Mouse (Mus musculus) lung, embryonic 15.5 days (tissue): Measurements from ENCODE around the gene Tmem252. TPM values are rescaled to one million over a fixed set of nuclear protein-coding genes. Genes with fewer than 3 reads are reported as not detected.

Experiments used
- ATAC-seq: fragments of 200-750 bp; cut with Nextera tagmentation; 2 replicates; pipeline ENCODE4 v1.8.0; 2017; ENCODE audit warnings: moderate number of reproducible peaks, borderline replicate concordance; ENCODE audit not compliant: low FRiP score, low TSS enrichment; ENCODE audit errors: extremely low read depth
- H3K27ac ChIP-seq: fragments of 300-500 bp; sonication (generic); 2 replicates; pipeline ENCODE4 v1.5.1; 2015; ENCODE audit warnings: moderate library complexity, mild to moderate bottlenecking, inconsistent platforms
- H3K27me3 ChIP-seq: fragments of 300-500 bp; sonication (generic); 2 replicates; pipeline ENCODE4 v1.6.1; 2015; ENCODE audit warnings: inconsistent platforms
- H3K36me3 ChIP-seq: fragments of 300-500 bp; sonication (generic); 2 replicates; pipeline ENCODE4 v1.6.1; 2015; ENCODE audit warnings: inconsistent platforms
- H3K4me1 ChIP-seq: fragments of 300-500 bp; sonication (generic); 2 replicates; pipeline ENCODE4 v1.6.1; 2015; ENCODE audit warnings: inconsistent platforms
- H3K4me2 ChIP-seq: fragments of 300-500 bp; sonication (generic); 2 replicates; pipeline ENCODE4 v1.6.1; 2015; ENCODE audit warnings: inconsistent platforms, mild to moderate bottlenecking, moderate library complexity
- H3K4me3 ChIP-seq: fragments of 300-500 bp; sonication (generic); 2 replicates; pipeline ENCODE4 v1.5.1; 2015; ENCODE audit warnings: mild to moderate bottlenecking, inconsistent platforms
- H3K9ac ChIP-seq: fragments of 300-500 bp; sonication (generic); 2 replicates; pipeline ENCODE4 v1.6.1; 2015; ENCODE audit warnings: inconsistent platforms
- H3K9me3 ChIP-seq: fragments of 300-500 bp; sonication (generic); 2 replicates; pipeline ENCODE4 v1.6.1; 2016; ENCODE audit warnings: inconsistent platforms
- WGBS: fragments of 180-500 bp; shearing (Covaris S2); methylation state at CpG from one replicate; pipeline ENCODE4 v1.1.7; 2015; 5-methylcytosine and 5-hydroxymethylcytosine counted together
- polyA plus RNA-seq: library from polyadenylated mRNA; unstranded; fragments of >200 nt; fragmentation: Nextera tagmentation; extraction: Ambion mirVana; gene quantifications from 2 replicates; pipeline ENCODE4 v1.2.1, GENCODE M21; 2015

Tmem252 gene
- polyA plus RNA-seq, 1 experiment from 2014 or later = 3.3 TPM

DNA sequence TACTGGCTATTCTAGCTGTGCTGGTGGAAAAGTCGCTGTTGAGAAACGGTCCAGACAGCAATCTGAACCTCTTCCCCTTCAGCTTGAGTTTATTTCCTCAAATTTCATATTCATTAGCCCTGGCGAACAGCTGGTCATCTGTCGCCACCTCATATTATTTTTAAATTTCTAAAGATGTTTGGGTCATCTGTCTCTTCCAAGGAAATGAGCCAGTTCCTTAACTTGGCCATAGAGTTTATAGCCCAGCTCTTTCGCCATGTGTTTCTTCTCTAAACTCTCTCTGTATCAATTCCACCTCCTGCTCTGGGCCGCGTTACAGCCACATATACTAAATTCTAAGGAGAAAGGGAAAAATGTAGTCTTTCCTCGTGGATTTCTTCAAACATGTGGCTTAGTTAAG is 29.9 kb downstream of the Tmem252 start:
- H3K9ac ChIP-seq = no peak overlapping the region
- peaks cover 36% of the 10 kb centered on the region for H3K4me1 ChIP-seq
- no peak overlapping the region for H3K4me2 ChIP-seq
- no peaks in the 10 kb centered on the region for H3K27me3 ChIP-seq
- ATAC-seq = peak; percentile 83; the same call in 1 of the 2 replicates
- no peak overlapping the region for H3K4me3 ChIP-seq
- no peak overlapping the region for H3K27ac ChIP-seq
- H3K36me3 ChIP-seq = no peaks in the 10 kb centered on the region
- 41% methylated on average over 8 of the region's 8 CpGs for WGBS
- H3K9me3 ChIP-seq = no peaks in the 10 kb centered on the region

DNA sequence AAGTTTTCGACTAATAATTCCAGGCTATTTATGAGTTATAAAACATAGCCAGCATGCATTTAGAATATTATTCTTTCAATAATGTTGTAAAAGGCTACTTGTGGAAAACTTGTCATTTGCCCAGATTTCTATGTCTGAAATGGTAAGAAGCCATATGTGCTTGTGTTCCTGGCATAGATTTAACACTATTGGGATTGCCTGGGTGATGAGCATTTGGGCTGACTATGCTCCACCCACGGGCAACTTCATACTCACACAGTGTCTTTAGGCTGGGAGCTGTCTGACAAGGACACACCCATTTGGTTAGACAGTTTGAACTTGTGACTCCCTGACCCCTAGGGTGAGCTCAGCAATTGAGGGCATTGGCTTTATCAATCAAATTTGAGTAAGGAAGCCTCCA is 30.5 kb downstream of the Tmem252 start:
- no peak for ATAC-seq
- WGBS = 47% methylated on average over 2 of the region's 2 CpGs
- H3K27me3 ChIP-seq = no peaks in the 10 kb centered on the region
- H3K4me2 ChIP-seq = no peak overlapping the region
- no peak overlapping the region for H3K4me3 ChIP-seq
- no peak overlapping the region for H3K9ac ChIP-seq
- H3K27ac ChIP-seq = peak overlapping the region; percentile 29; the same call in 1 of the 2 replicates
- peaks cover 31% of the 10 kb centered on the region for H3K4me1 ChIP-seq
- H3K36me3 ChIP-seq = no peaks in the 10 kb centered on the region
- H3K9me3 ChIP-seq = no peaks in the 10 kb centered on the region

GRCm38 (mm10) chr19:24705395-24705794 is 31.6 kb downstream of the Tmem252 start:
- peaks cover 29% of the 10 kb centered on the region for H3K4me1 ChIP-seq
- no peaks in the 10 kb centered on the region for H3K27me3 ChIP-seq
- no peaks in the 10 kb centered on the region for H3K36me3 ChIP-seq
- no peak overlapping the region for H3K4me2 ChIP-seq
- no peak overlapping the region for H3K27ac ChIP-seq
- no peak overlapping the region for H3K4me3 ChIP-seq
- H3K9ac ChIP-seq = no peak overlapping the region
- H3K9me3 ChIP-seq = no peaks in the 10 kb centered on the region
- no peak for ATAC-seq
- 57% methylated on average over 1 of the region's 1 CpGs for WGBS

GRCm38 (mm10) chr19:24707071-24707906 is 33.5 kb downstream of the Tmem252 start:
- H3K4me1 ChIP-seq = peaks cover 29% of the 10 kb centered on the region
- H3K9ac ChIP-seq = no peak overlapping the region
- no peak overlapping the region for H3K4me2 ChIP-seq
- no peaks in the 10 kb centered on the region for H3K36me3 ChIP-seq
- no peaks in the 10 kb centered on the region for H3K27me3 ChIP-seq
- H3K4me3 ChIP-seq = no peak overlapping the region
- no peak overlapping the region for H3K27ac ChIP-seq
- no peaks in the 10 kb centered on the region for H3K9me3 ChIP-seq
- no peak for ATAC-seq
- WGBS = 38% methylated on average over 7 of the region's 7 CpGs

- Histone ChIP-seq H3K4me2 (no peak overlapping the region), H3K9me3 (no peaks in the 10 kb centered on the region), H3K4me1 (peaks cover 23% of the 10 kb centered on the region), H3K4me3 (no peak overlapping the region), H3K27ac (no peak overlapping the region), H3K27me3 (no peaks in the 10 kb centered on the region), H3K9ac (no peak overlapping the region), H3K36me3 (no peaks in the 10 kb centered on the region)
- 67% methylated on average over 7 of the region's 7 CpGs for WGBS
- ATAC-seq = no peak
Measured at GRCm38 (mm10) chr19:24708032-24708431, 34.2 kb downstream of the Tmem252 start.

GRCm38 (mm10) chr19:24716303-24717097 is 42.7 kb downstream of the Tmem252 start:
- Histone ChIP-seq H3K4me2 (no peak overlapping the region), H3K27me3 (no peaks in the 10 kb centered on the region), H3K4me3 (no peak overlapping the region), H3K27ac (no peak overlapping the region), H3K9me3 (no peaks in the 10 kb centered on the region), H3K4me1 (no peaks in the 10 kb centered on the region), H3K9ac (no peak overlapping the region), H3K36me3 (no peaks in the 10 kb centered on the region)
- WGBS = 70% methylated on average over 7 of the region's 7 CpGs
- ATAC-seq = no peak

GRCm38 (mm10) chr19:24718021-24718420 is 44.2 kb downstream of the Tmem252 start:
- WGBS = 58% methylated on average over 1 of the region's 1 CpGs
- H3K36me3 ChIP-seq = no peaks in the 10 kb centered on the region
- H3K9ac ChIP-seq = no peak overlapping the region
- H3K27me3 ChIP-seq = no peaks in the 10 kb centered on the region
- ATAC-seq = no peak
- H3K27ac ChIP-seq = no peak overlapping the region
- no peak overlapping the region for H3K4me2 ChIP-seq
- H3K4me1 ChIP-seq = no peaks in the 10 kb centered on the region
- H3K9me3 ChIP-seq = no peaks in the 10 kb centered on the region
- no peak overlapping the region for H3K4me3 ChIP-seq

DNA sequence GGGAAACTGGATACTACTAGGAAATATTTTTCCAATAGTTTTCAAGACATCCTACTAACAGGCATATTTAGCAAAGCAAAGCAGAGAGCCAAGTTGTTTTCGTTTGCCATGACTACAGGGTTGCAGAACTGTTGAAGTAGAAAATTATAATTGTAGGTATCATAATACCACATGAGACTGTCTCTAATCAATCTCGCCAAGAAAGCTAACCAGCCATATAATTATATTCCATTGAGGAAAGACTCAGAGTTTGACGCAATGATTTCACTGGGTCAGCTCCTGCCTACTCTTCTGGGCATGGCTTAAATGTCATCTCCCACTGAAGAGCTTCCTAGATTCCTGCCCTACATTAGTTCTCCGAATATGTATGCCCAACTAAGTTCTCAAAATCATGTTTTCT is 45.7 kb downstream of the Tmem252 start:
- Histone ChIP-seq H3K27ac (no peak overlapping the region), H3K9ac (no peak overlapping the region), H3K4me1 (no peaks in the 10 kb centered on the region), H3K36me3 (no peaks in the 10 kb centered on the region), H3K4me2 (no peak overlapping the region), H3K9me3 (no peaks in the 10 kb centered on the region), H3K27me3 (no peaks in the 10 kb centered on the region), H3K4me3 (no peak overlapping the region)
- WGBS = 84% methylated on average over 4 of the region's 4 CpGs
- no peak for ATAC-seq

GRCm38 (mm10) chr19:24720448-24720847 is 46.6 kb downstream of the Tmem252 start:
- ATAC-seq = no peak
- no peak overlapping the region for H3K27ac ChIP-seq

GRCm38 (mm10) chr19:24724362-24724761 is 50.6 kb downstream of the Tmem252 start:
- no peak for ATAC-seq
- Histone ChIP-seq H3K27me3 (no peaks in the 10 kb centered on the region), H3K4me2 (no peak overlapping the region), H3K4me3 (no peak overlapping the region), H3K4me1 (no peaks in the 10 kb centered on the region), H3K27ac (no peak overlapping the region), H3K36me3 (no peaks in the 10 kb centered on the region), H3K9ac (no peak overlapping the region), H3K9me3 (no peaks in the 10 kb centered on the region)
- WGBS = 78% methylated on average over 10 of the region's 10 CpGs

More at GRCm38 (mm10) chr19:24720448-24720847, 46.6 kb downstream of the Tmem252 start:
- Histone ChIP-seq H3K36me3 (no peaks in the 10 kb centered on the region), H3K4me3 (no peak overlapping the region), H3K4me1 (no peaks in the 10 kb centered on the region), H3K9ac (no peak overlapping the region), H3K4me2 (no peak overlapping the region), H3K9me3 (no peaks in the 10 kb centered on the region), H3K27me3 (no peaks in the 10 kb centered on the region)

DNA sequence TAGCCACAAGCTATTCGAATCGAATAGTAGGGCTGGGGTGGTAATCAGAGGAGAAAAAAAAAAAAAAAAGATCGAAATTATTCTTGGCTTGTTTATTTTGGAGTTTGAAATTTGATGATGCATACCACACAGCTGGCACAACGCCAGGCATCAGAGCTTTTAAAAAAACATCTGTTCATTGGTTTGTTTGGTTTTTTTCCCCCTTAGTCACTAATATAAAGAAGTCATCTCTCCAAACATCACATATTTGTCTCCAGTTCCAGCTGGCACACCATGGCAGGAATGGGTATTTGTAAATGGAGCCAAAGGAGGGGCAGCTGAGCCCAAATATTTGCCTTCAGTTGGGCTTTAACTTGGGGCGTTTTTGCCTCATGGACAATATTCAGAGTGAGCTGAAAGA is 56.9 kb downstream of the Tmem252 start:
- no peak overlapping the region; the same call in 1 of the 2 replicates for H3K27ac ChIP-seq
- no peak overlapping the region for H3K9ac ChIP-seq
- no peak overlapping the region for H3K4me3 ChIP-seq
- H3K4me1 ChIP-seq = peaks cover 12% of the 10 kb centered on the region; the same call in 1 of the 2 replicates
- no peaks in the 10 kb centered on the region for H3K36me3 ChIP-seq
- no peak overlapping the region for H3K4me2 ChIP-seq
- no peaks in the 10 kb centered on the region for H3K27me3 ChIP-seq
- no peak for ATAC-seq
- 23% methylated on average over 5 of the region's 5 CpGs for WGBS
- no peaks in the 10 kb centered on the region for H3K9me3 ChIP-seq
